Mouse (Mus musculus) limb, embryonic 14.5 days (tissue): ENCODE measurements at regions not wholly inside any gene's neighbourhood (a gene's known extent, or its start where the extent isn't known, plus 50 kb on each side); places are given as distances from the start of the nearest gene placed in this dataset.

Experiments used
- ATAC-seq: fragments of 200-750 bp; cut with Nextera tagmentation; 2 replicates; pipeline ENCODE4 v1.8.0; 2017; ENCODE audit warnings: low read depth, moderate number of reproducible peaks, moderate TSS enrichment; ENCODE audit not compliant: low FRiP score
- DNase-seq: peaks from one replicate; pipeline ENCODE4 v3.0.0-alpha.2; 2015; ENCODE audit warnings: low spot score
- H3K27ac ChIP-seq: fragments of 300-500 bp; sonication (generic); replicated peaks from 2 replicates; pipeline ENCODE4 v1.5.1; 2014; ENCODE audit warnings: low read depth, mild to moderate bottlenecking, low read length, moderate library complexity, mixed read lengths
- H3K27me3 ChIP-seq: fragments of 300-500 bp; sonication (generic); 2 replicates; pipeline ENCODE4 v1.6.1; 2014; ENCODE audit warnings: low read length, mixed read lengths; ENCODE audit not compliant: control insufficient read depth, insufficient read depth
- H3K36me3 ChIP-seq: fragments of 300-500 bp; sonication (generic); 2 replicates; pipeline ENCODE4 v1.6.1; 2014; ENCODE audit warnings: mild to moderate bottlenecking, low read length, moderate library complexity, mixed read lengths; ENCODE audit not compliant: control insufficient read depth, insufficient read depth
- H3K4me1 ChIP-seq: fragments of 300-500 bp; sonication (generic); 2 replicates; pipeline ENCODE4 v1.6.1; 2014; ENCODE audit warnings: antibody characterized with exemption, low read length, mixed read lengths; ENCODE audit not compliant: control insufficient read depth, insufficient read depth
- H3K4me2 ChIP-seq: fragments of 300-500 bp; sonication (generic); replicated peaks from 2 replicates; pipeline ENCODE4 v1.6.1; 2014; ENCODE audit warnings: low read depth, mild to moderate bottlenecking, low read length, moderate library complexity; ENCODE audit not compliant: severe bottlenecking
- H3K4me3 ChIP-seq: fragments of 300-500 bp; sonication (generic); replicated peaks from 2 replicates; pipeline ENCODE4 v1.5.1; 2014; ENCODE audit warnings: low read length
- H3K9ac ChIP-seq: fragments of 300-500 bp; sonication (generic); 2 replicates; pipeline ENCODE4 v1.6.1; 2014; ENCODE audit warnings: mild to moderate bottlenecking, low read depth, low read length, moderate library complexity; ENCODE audit not compliant: severe bottlenecking
- H3K9me3 ChIP-seq: fragments of 300-500 bp; sonication (generic); 2 replicates; pipeline ENCODE4 v1.6.1; 2016; ENCODE audit warnings: low read length; ENCODE audit not compliant: control insufficient read depth
- POLR2A ChIP-seq: fragments of 200-500 bp; IDR thresholded peaks from 2 replicates; pipeline ENCODE4 v1.8.0; 2012; ENCODE audit warnings: inconsistent platforms, mild to moderate bottlenecking, moderate library complexity, borderline replicate concordance; ENCODE audit not compliant: insufficient read depth, insufficient read length; ENCODE audit errors: extremely low read depth
- WGBS: fragments of 180-500 bp; shearing (Covaris S2); extraction: QIAGEN DNeasy Blood & Tissue Kit; methylation state at CpG from one replicate; pipeline ENCODE4 v1.1.7; 2014; 5-methylcytosine and 5-hydroxymethylcytosine counted together

GRCm38 (mm10) chr4:24219074-24219497 is 277.2 kb upstream of the Mms22l start:
- H3K4me3 ChIP-seq, result no peak overlapping the region
- no peaks in the 10 kb centered on the region for H3K27me3 ChIP-seq
- 55% methylated on average over 4 of the region's 4 CpGs for WGBS
- no peaks in the 10 kb centered on the region for H3K9me3 ChIP-seq
- TF ChIP-seq POLR2A, result no peak
- H3K27ac ChIP-seq, result no peak overlapping the region
- H3K4me2 ChIP-seq, result no peak overlapping the region
- DNase-seq (no peak), ATAC-seq (no peak)
- H3K36me3 ChIP-seq, result no peaks in the 10 kb centered on the region
- H3K4me1 ChIP-seq, result no peaks in the 10 kb centered on the region
- no peak overlapping the region for H3K9ac ChIP-seq

DNA sequence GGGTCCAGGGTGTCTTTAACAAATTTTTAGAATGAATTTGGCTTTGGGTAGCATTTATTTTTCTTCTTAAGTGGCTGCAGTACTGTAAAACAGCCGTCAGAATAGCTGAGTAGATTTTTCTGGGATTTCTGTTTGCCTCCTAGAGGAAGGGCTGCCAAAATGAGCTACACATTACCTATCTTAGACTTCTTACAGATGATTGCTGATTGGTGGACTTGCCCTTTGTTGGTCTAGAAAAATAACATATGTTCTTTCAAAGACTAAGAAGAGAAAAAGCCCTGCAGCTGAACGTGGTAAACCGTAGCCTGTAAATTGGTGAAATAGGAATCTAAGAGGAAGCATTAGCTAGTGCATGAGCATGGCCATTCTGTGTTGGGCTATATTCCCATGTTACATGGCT is 276.7 kb upstream of the Mms22l start:
- no peaks in the 10 kb centered on the region for H3K36me3 ChIP-seq
- no peak overlapping the region for H3K4me3 ChIP-seq
- H3K4me1 ChIP-seq, result no peaks in the 10 kb centered on the region
- H3K4me2 ChIP-seq, result no peak overlapping the region
- no peak overlapping the region for H3K27ac ChIP-seq
- TF ChIP-seq POLR2A, result no peak
- no peak for ATAC-seq
- no peak for DNase-seq
- H3K27me3 ChIP-seq, result no peaks in the 10 kb centered on the region
- no peaks in the 10 kb centered on the region for H3K9me3 ChIP-seq
- no peak overlapping the region for H3K9ac ChIP-seq
- 45% methylated on average over 3 of the region's 3 CpGs for WGBS

DNA sequence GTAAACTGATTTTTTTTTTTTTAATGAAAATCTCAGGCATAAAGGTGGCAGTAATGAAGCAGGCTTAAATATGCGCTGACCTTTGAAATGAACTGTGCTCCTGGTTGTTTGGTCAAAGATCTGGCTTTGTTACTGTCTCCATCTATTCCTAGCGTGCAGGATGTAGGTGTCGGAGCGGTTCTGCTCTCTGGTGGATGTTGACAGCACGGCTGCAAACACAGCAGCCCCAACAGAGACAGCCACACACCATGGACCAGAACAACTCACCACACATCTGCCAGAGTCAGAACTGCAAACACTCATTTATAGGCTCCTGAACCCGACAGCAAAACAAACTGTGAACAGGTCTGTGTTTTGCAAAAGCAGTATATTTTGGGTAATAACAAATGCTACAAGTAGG is 251.1 kb upstream of the Mms22l start:
- H3K4me1 ChIP-seq, result no peaks in the 10 kb centered on the region
- no peak overlapping the region for H3K4me3 ChIP-seq
- H3K9me3 ChIP-seq, result no peaks in the 10 kb centered on the region
- H3K27me3 ChIP-seq, result no peaks in the 10 kb centered on the region
- ATAC-seq (no peak), DNase-seq (no peak)
- no peak overlapping the region for H3K9ac ChIP-seq
- no peak for TF ChIP-seq POLR2A
- no peaks in the 10 kb centered on the region for H3K36me3 ChIP-seq
- no peak overlapping the region for H3K27ac ChIP-seq
- H3K4me2 ChIP-seq, result no peak overlapping the region
- WGBS, result 50% methylated on average over 6 of the region's 6 CpGs

GRCm38 (mm10) chr4:24248142-24249054 is 247.9 kb upstream of the Mms22l start:
- no peak for ATAC-seq
- 79% methylated on average over 6 of the region's 6 CpGs for WGBS
- Histone ChIP-seq H3K36me3 (no peaks in the 10 kb centered on the region), H3K4me2 (no peak overlapping the region), H3K27me3 (no peaks in the 10 kb centered on the region), H3K4me1 (no peaks in the 10 kb centered on the region), H3K9me3 (no peaks in the 10 kb centered on the region), H3K4me3 (no peak overlapping the region), H3K27ac (no peak overlapping the region), H3K9ac (no peak overlapping the region)
- TF ChIP-seq POLR2A, result no peak
- DNase-seq, result no peak

GRCm38 (mm10) chr4:24249243-24249970 is 246.8 kb upstream of the Mms22l start:
- ATAC-seq, result no peak
- no peaks in the 10 kb centered on the region for H3K27me3 ChIP-seq
- H3K4me3 ChIP-seq, result no peak overlapping the region
- no peak overlapping the region for H3K27ac ChIP-seq
- H3K9ac ChIP-seq, result no peak overlapping the region
- peak; percentile 58 for DNase-seq
- no peaks in the 10 kb centered on the region for H3K36me3 ChIP-seq
- WGBS, result 36% methylated on average over 6 of the region's 6 CpGs
- H3K4me1 ChIP-seq, result no peaks in the 10 kb centered on the region
- H3K4me2 ChIP-seq, result no peak overlapping the region
- TF ChIP-seq POLR2A, result no peak
- H3K9me3 ChIP-seq, result no peaks in the 10 kb centered on the region
